Mouse (Mus musculus): ENCODE data around the gene Itprid1.

The Itprid1 gene

DNA sequence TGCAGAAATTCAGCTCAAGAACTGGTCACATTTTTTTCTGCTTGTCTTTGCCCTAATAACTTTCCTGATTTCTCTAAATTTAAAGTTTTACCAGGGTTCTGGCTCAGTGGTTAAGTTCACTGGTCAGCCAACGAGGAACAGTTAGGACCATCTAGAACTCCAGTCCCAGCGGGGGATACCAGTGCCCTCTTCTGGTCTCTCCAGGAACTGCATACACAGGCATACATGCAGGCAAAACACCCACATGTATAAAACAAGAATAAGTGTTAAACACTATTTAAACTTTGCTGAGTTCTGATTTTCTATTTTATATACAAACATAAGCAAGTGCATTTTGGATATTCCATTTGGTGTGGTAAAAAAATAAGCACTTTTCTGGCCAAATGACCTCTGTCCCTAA, 188.8 kb downstream of the Itprid1 start:
- in situ Hi-C loops (cut with MboI; ENCODE audit: low pct_unique_long_range_greater_than_20kb in 1 of 2, low sequenced_read_pairs in 2 of 2, unreplicated experiment in 1 of 2): no loop called here

- in situ Hi-C loops (cut with MboI; ENCODE audit: low pct_unique_long_range_greater_than_20kb in 1 of 2, low sequenced_read_pairs in 2 of 2, unreplicated experiment in 1 of 2): no loop called here
Measured at GRCm38 (mm10) chr6:56027318-56027717, 190.6 kb downstream of the Itprid1 start.

DNA sequence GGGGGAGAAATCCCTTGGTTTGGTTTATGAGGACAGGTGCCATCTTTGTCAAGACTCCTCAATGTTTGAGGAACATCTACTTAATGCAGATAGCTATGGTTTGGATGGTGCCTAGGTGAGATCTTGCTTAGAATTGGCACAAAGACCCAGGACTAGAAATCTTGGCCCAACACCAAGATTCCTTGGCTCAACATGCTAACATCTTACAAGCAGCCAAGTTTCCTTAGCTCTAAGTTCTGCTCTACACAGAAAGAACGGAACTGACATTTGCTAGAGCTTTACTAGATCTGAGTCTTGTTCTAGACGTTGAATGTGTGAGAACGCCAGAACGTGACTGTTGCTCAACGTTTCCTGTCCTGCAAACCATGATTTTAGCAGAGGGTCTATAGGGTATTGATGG, 191.3 kb downstream of the Itprid1 start:
- in situ Hi-C loops (cut with MboI; ENCODE audit: low pct_unique_long_range_greater_than_20kb in 1 of 2, low sequenced_read_pairs in 2 of 2, unreplicated experiment in 1 of 2): no loop called here
